Mouse (Mus musculus) kidney, postnatal 36 days (tissue): Measurements from ENCODE around the gene Ddit4l.
"Not testable (repeated sequence)": the region's sequence is repeated elsewhere in the genome, so short reads cannot be mapped to it uniquely, and the experiment has no call there.

Source experiments
- DNase-seq, 2 experiments: peaks; one replicate each; pipeline ENCODE4 v3.0.0; 2021 to 2022; ENCODE audit warnings: mixed read lengths in 2 of 2

Ddit4l gene

GRCm38 (mm10) chr3:137647427-137648100 is 26.2 kb downstream of the Ddit4l start:
- DNase-seq: no peak

- DNase-seq: no peak
These were observed 27.7 kb downstream of the Ddit4l start for GRCm38 (mm10) chr3:137649112-137649511.

DNA sequence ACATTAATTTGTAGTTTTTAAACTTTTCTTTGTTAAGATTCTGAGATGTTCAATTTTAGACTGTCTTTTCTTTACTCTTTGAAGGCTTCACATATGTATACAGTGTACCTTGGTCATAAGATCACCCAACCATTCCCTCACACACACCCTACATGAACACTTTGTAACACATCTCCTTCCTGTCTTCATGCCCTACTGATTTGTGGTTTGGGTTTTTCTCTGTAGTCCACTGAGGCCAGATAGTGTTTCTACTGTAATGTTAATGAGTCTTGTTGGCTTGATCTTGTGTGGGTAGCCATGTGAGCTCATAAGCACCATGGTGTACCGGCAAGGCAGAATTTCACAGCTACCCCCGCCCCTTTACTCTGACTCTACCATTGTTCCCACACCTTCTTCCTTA is 31.4 kb downstream of the Ddit4l start:
- DNase-seq: no peak

GRCm38 (mm10) chr3:137671224-137671623 is 49.8 kb downstream of the Ddit4l start, which contains the start of gene Gm21962:
Gene Gm21962 (plus strand): TSS chr3:137671524.
- DNase-seq: not testable (repeated sequence)
